Mouse (Mus musculus) retina, adult 2 months (tissue): Measurements from ENCODE around the gene Ap2s1.

Experiments used
- DNase-seq: peaks from one replicate; pipeline ENCODE4 v3.0.0-alpha.2; 2012; ENCODE audit warnings: low read depth, low spot score

The Ap2s1 gene

DNA sequence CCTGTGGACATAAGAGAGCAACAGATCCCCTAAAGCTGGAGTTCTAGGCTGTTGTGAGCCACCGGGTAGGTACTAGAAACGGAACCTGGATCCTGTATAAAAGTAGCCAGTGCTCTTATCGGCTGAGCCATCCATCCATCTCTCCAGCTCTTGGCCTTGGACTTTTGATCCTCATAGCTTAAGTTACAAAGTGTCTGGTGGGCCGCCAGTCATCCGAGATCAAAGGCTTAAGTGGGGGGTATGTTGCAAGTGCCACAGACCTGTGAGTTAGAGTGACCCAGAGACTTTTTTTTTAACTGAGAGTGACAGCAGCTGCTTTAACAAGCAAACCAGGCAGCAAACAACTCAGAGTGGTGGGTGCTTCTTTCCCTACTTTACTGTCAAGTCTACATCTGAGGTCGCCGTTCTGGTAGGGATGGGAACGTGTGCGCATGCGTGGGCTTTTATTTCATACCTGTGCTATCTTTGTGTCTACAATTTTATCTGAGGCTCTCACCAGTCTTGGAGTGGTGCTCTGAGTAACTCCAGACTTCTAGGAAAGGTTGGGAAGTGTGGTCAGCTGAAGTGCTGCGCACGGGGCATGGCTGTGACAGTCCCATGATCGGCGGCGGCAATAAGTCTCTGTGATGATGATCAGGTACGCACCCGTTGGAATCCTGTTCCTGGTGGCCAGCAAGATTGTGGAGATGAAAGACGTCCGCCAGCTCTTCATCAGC is 55.0 kb downstream of the Ap2s1 start:
- DNase-seq: no peak

GRCm38 (mm10) chr7:16794886-16795285 is 56.7 kb downstream of the Ap2s1 start:
- no peak for DNase-seq
